Mouse (Mus musculus) hindlimb bud, embryonic 11.5 days (tissue): ENCODE measurements around the gene Gm5134.

Source experiments
- DNase-seq: peaks from one replicate; pipeline ENCODE4 v3.0.0-alpha.2; 2012; ENCODE audit warnings: low read depth, low spot score; ENCODE audit errors: extremely low spot score

The Gm5134 gene

GRCm38 (mm10) chr10:75939481-75940234, 14.7 kb upstream of the Gm5134 start:
- no peak for DNase-seq

GRCm38 (mm10) chr10:75940520-75940919, 13.8 kb upstream of the Gm5134 start, which contains the start of gene Gm867:
Gene Gm867, minus strand, starts transcription at chr10:75940672.
- DNase-seq = no peak

GRCm38 (mm10) chr10:75941042-75941824, 13.1 kb upstream of the Gm5134 start:
- no peak for DNase-seq

- no peak for DNase-seq
Observed at GRCm38 (mm10) chr10:75942736-75943477, 11.4 kb upstream of the Gm5134 start, which contains the start of gene Vpreb3. Gene Vpreb3, plus strand, starts transcription at chr10:75943057.

GRCm38 (mm10) chr10:75944066-75944772, 10.1 kb upstream of the Gm5134 start:
- DNase-seq = no peak

GRCm38 (mm10) chr10:75945213-75945612, 9.1 kb upstream of the Gm5134 start:
- DNase-seq = no peak

GRCm38 (mm10) chr10:75945896-75946295, 8.4 kb upstream of the Gm5134 start:
- DNase-seq = no peak

- DNase-seq = no peak
Observed at GRCm38 (mm10) chr10:75948079-75948478, 6.2 kb upstream of the Gm5134 start.

GRCm38 (mm10) chr10:75949053-75950045, 5.0 kb upstream of the Gm5134 start:
- DNase-seq = no peak

GRCm38 (mm10) chr10:75950791-75951210, 3.5 kb upstream of the Gm5134 start:
- no peak for DNase-seq

- peak; percentile 77 for DNase-seq
Observed at GRCm38 (mm10) chr10:75951424-75952050, 2.8 kb upstream of the Gm5134 start.

GRCm38 (mm10) chr10:75973846-75974245, 19.5 kb downstream of the Gm5134 start:
- no peak for DNase-seq

- DNase-seq = no peak
Observed at GRCm38 (mm10) chr10:75975216-75975615, 20.9 kb downstream of the Gm5134 start.

- no peak for DNase-seq
Observed at GRCm38 (mm10) chr10:75978119-75978834, 24.0 kb downstream of the Gm5134 start.

- DNase-seq = no peak
Observed at GRCm38 (mm10) chr10:75978835-75979157, 24.5 kb downstream of the Gm5134 start.

GRCm38 (mm10) chr10:75979432-75979831, 25.1 kb downstream of the Gm5134 start:
- no peak for DNase-seq

GRCm38 (mm10) chr10:75990430-75991042, 36.2 kb downstream of the Gm5134 start:
- DNase-seq = no peak

GRCm38 (mm10) chr10:75993616-75994240, 39.4 kb downstream of the Gm5134 start:
- no peak for DNase-seq
